Mouse (Mus musculus): Measurements from ENCODE around the gene Nav3. TPM values are rescaled to one million over a fixed set of nuclear protein-coding genes. Genes with fewer than 3 reads are reported as not detected.

The Nav3 gene
- polyA plus RNA-seq, 2 experiments: 0.06 to 0.07 TPM

DNA sequence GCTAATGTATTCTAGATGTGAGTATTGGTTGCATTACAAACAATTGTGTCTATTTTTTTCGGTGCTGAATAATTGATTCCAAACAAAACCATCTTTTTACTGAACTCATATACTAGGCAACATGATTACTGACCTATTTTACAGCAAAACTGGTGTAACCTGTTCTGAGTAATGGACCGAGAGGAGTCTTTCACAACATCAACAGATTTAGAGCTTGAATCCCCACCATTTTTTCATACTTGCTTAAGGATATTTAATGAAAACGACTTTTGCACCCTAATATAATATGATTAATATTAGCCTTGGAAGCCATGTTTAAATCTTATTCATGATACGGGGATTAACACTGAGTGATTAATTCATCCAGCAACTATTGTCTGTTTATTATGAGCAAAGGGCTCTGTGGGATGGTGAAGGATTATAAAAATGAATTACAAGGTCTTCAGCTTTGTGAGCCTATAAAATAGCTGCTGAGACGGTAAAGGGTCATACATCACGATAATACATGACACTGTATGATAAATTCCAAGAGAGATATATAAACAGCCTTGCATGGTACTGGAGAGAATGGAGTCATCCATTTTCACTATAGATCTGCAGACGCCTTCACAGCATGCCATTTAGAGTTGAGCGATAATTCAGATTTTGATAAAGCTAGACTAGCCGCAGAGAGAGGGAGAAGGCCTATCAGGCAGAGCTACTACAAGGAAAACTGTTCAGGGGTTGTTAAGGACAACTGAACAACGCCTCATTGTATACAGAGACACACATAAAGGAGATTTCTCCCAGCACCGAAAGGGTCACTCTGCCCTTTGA is 567.4 kb downstream of the Nav3 start:
- no peak overlapping the region for H3K27ac ChIP-seq
- no peak for ATAC-seq (ENCODE audit: insufficient read depth)
- no peaks in the 10 kb centered on the region for H3K27me3 ChIP-seq (ENCODE audit: control insufficient read depth, insufficient read depth, low read length)
- no peak overlapping the region for H3K9ac ChIP-seq (replicated peaks)
- no peak for TF ChIP-seq CTCF (IDR thresholded peaks at IDR 0.05; ENCODE audit: low read depth)
- TF ChIP-seq EP300 (IDR thresholded peaks at IDR 0.05; ENCODE audit: low read depth): no peak
- no peaks in the 10 kb centered on the region for H3K4me1 ChIP-seq (replicated peaks; ENCODE audit: control insufficient read depth in 2 of 2, insufficient read depth in 2 of 2, low read length in 1 of 2)
- H3K4me2 ChIP-seq (ENCODE audit: low read depth): no peak overlapping the region
- H3K36me3 ChIP-seq (replicated peaks; ENCODE audit: control insufficient read depth, insufficient read depth, low read depth): no peaks in the 10 kb centered on the region
- no peak overlapping the region for H3K4me3 ChIP-seq (ENCODE audit: insufficient read depth in 1 of 2, low read depth in 2 of 2, low read length in 2 of 2)
- no peaks in the 10 kb centered on the region for H3K9me3 ChIP-seq (ENCODE audit: control insufficient read depth, low read length)
- 60% methylated on average over 11 of the region's 11 CpGs for WGBS (ENCODE audit: insufficient replicate concordance)
- no peak for DNase-seq (ENCODE audit: low read depth in 3 of 3, low spot score in 3 of 3)

DNA sequence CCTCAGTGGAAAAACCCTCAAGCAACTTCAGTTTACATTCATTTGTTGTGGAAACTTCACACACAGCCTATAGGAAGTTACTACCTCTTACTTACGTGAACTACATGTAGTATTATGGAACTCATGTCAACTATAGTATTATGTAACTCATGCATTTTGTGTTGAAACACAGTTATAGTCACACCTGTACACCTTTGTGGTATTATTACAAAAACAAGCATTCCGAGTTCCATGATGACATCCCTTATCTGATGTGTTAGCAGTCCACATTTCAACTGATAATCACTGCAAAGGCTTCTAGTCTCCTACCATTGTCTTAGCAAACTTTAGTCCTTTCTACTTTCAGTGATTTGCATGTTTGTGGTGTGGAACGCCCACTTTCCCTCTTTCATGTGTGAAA is 568.8 kb downstream of the Nav3 start:
- 52% methylated on average over 3 of the region's 3 CpGs for WGBS (ENCODE audit: insufficient replicate concordance)
- TF ChIP-seq EP300 (IDR thresholded peaks at IDR 0.05; ENCODE audit: low read depth) (no peak), CTCF (IDR thresholded peaks at IDR 0.05; ENCODE audit: low read depth) (no peak)
- Histone ChIP-seq H3K36me3 (replicated peaks; ENCODE audit: control insufficient read depth, insufficient read depth, low read depth) (no peaks in the 10 kb centered on the region), H3K4me2 (ENCODE audit: low read depth) (no peak overlapping the region), H3K9ac (replicated peaks) (no peak overlapping the region), H3K27ac (no peak overlapping the region), H3K9me3 (ENCODE audit: control insufficient read depth, low read length) (no peaks in the 10 kb centered on the region), H3K4me3 (ENCODE audit: insufficient read depth in 1 of 2, low read depth in 2 of 2, low read length in 2 of 2) (no peak overlapping the region), H3K4me1 (replicated peaks; ENCODE audit: control insufficient read depth in 2 of 2, insufficient read depth in 2 of 2, low read length in 1 of 2) (no peaks in the 10 kb centered on the region), H3K27me3 (ENCODE audit: control insufficient read depth, insufficient read depth, low read length) (no peaks in the 10 kb centered on the region)
- no peak for ATAC-seq (ENCODE audit: insufficient read depth)
- DNase-seq (ENCODE audit: low read depth in 3 of 3, low spot score in 3 of 3): no peak

DNA sequence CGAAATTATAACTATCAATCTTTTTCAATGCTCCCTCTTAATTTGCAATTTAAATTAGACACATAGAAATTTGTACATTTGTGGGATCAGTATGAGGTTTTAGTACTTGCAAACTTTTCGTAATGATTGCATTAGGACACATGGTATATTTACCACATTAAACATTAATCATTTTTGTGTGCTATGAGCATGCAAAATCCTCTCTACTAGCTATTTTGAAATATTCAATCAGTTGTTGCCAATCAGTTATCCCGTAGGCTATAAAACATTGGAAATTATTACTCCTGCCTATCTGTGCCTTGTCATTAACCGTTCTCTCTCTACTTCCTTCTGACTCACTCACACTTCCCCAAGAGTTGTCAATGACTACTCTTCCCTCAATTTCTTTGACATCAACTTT is 579.9 kb downstream of the Nav3 start:
- no peaks in the 10 kb centered on the region for H3K27me3 ChIP-seq (ENCODE audit: control insufficient read depth, insufficient read depth, low read length)
- no peak overlapping the region for H3K9ac ChIP-seq (replicated peaks)
- H3K4me3 ChIP-seq (ENCODE audit: insufficient read depth in 1 of 2, low read depth in 2 of 2, low read length in 2 of 2): no peak overlapping the region
- H3K36me3 ChIP-seq (replicated peaks; ENCODE audit: control insufficient read depth, insufficient read depth, low read depth): no peaks in the 10 kb centered on the region
- H3K27ac ChIP-seq: no peak overlapping the region
- H3K4me1 ChIP-seq (replicated peaks; ENCODE audit: control insufficient read depth in 2 of 2, insufficient read depth in 2 of 2, low read length in 1 of 2): no peaks in the 10 kb centered on the region
- no peaks in the 10 kb centered on the region for H3K9me3 ChIP-seq (ENCODE audit: control insufficient read depth, low read length)
- H3K4me2 ChIP-seq (ENCODE audit: low read depth): no peak overlapping the region
- no peak for ATAC-seq (ENCODE audit: insufficient read depth)
- no peak for TF ChIP-seq EP300 (IDR thresholded peaks at IDR 0.05; ENCODE audit: low read depth)
- no peak for TF ChIP-seq CTCF (IDR thresholded peaks at IDR 0.05; ENCODE audit: low read depth)
- 56% methylated on average over 4 of the region's 4 CpGs for whole genome bisulfite sequencing (ENCODE audit: insufficient replicate concordance)
- no peak for DNase-seq (ENCODE audit: low read depth in 3 of 3, low spot score in 3 of 3)

DNA sequence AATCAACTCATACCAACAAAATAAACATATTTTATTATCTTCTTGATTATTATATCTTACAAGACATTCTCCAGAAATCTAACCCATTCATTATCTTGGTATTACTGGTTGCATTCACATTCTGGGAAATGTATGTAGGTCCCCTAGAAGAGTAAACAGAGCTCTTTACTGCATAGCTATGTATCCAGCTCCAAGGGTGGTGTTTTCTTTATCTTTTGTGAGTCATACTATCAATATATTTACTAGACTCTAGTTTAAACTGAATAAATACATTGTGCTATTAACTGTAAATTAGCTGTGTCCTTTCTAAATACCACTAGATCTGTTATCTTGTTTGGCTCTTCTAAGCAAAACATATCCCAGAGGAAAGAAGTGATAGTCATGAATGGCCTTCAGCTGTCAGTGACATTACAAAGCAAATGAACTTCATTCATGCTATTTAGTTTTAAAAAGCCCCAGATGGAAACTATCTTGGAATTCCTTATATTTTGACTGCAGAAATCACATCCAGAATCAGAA is 580.6 kb downstream of the Nav3 start:
- no peaks in the 10 kb centered on the region for H3K4me1 ChIP-seq (replicated peaks; ENCODE audit: control insufficient read depth in 2 of 2, insufficient read depth in 2 of 2, low read length in 1 of 2)
- H3K27ac ChIP-seq: no peak overlapping the region
- ATAC-seq (ENCODE audit: insufficient read depth) (no peak), DNase-seq (ENCODE audit: low read depth in 3 of 3, low spot score in 3 of 3) (no peak)
- H3K9me3 ChIP-seq (ENCODE audit: control insufficient read depth, low read length): no peaks in the 10 kb centered on the region
- no peaks in the 10 kb centered on the region for H3K27me3 ChIP-seq (ENCODE audit: control insufficient read depth, insufficient read depth, low read length)
- no peaks in the 10 kb centered on the region for H3K36me3 ChIP-seq (replicated peaks; ENCODE audit: control insufficient read depth, insufficient read depth, low read depth)
- no peak overlapping the region for H3K9ac ChIP-seq (replicated peaks)
- no peak overlapping the region for H3K4me3 ChIP-seq (ENCODE audit: insufficient read depth in 1 of 2, low read depth in 2 of 2, low read length in 2 of 2)
- no peak overlapping the region for H3K4me2 ChIP-seq (ENCODE audit: low read depth)
- TF ChIP-seq CTCF (IDR thresholded peaks at IDR 0.05; ENCODE audit: low read depth): no peak

DNA sequence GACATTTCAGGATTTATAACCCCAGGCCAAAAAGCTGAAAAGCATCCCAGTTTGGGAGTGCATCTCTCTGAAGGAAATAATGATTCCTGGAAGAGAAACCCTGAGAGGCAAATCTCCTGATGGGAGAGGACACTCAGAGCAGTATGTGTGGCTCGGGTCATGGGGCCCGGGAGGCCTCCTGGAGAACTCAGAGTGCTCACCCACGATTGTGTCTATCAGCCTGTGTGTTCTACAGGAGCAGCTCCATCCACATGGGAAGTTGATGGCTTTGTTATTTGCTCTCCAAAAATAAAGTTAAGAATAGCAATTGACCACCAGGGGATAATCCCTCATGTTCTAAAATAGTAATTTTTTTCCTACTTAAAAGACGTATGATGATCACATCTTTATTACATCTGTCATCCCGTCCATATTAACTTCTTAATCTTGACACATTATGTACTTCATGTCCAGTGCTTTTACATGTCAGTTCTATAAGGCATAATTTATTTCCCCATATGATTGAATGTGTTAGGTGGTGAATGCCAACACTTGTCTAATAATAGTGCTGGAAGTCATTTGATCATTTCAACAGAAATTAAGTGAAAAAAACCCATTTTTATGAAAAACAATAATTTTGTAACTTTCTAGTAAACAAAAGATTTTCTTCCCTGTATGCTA is 581.2 kb downstream of the Nav3 start:
- no peaks in the 10 kb centered on the region for H3K4me1 ChIP-seq (replicated peaks; ENCODE audit: control insufficient read depth in 2 of 2, insufficient read depth in 2 of 2, low read length in 1 of 2)
- WGBS (ENCODE audit: insufficient replicate concordance): 47% methylated on average over 5 of the region's 5 CpGs
- ATAC-seq (ENCODE audit: insufficient read depth): no peak
- no peak for TF ChIP-seq EP300 (IDR thresholded peaks at IDR 0.05; ENCODE audit: low read depth)
- no peak for TF ChIP-seq CTCF (IDR thresholded peaks at IDR 0.05; ENCODE audit: low read depth)
- no peak overlapping the region for H3K27ac ChIP-seq
- H3K27me3 ChIP-seq (ENCODE audit: control insufficient read depth, insufficient read depth, low read length): no peaks in the 10 kb centered on the region
- H3K4me3 ChIP-seq (ENCODE audit: insufficient read depth in 1 of 2, low read depth in 2 of 2, low read length in 2 of 2): no peak overlapping the region
- H3K36me3 ChIP-seq (replicated peaks; ENCODE audit: control insufficient read depth, insufficient read depth, low read depth): no peaks in the 10 kb centered on the region
- H3K9me3 ChIP-seq (ENCODE audit: control insufficient read depth, low read length): no peaks in the 10 kb centered on the region
- no peak for DNase-seq (ENCODE audit: low read depth in 3 of 3, low spot score in 3 of 3)
- no peak overlapping the region for H3K4me2 ChIP-seq (ENCODE audit: low read depth)
- H3K9ac ChIP-seq (replicated peaks): no peak overlapping the region
